Mouse (Mus musculus): ENCODE results near the gene Atxn10. TPM values are rescaled to one million over a fixed set of nuclear protein-coding genes. Genes with fewer than 3 reads are reported as not detected.

Atxn10 gene
- polyA plus RNA-seq, 1 experiment: 274 TPM

GRCm38 (mm10) chr15:85357465-85358225 is 21.6 kb downstream of the Atxn10 start:
- 93% methylated on average over 4 of the region's 4 CpGs for WGBS
- DNase-seq: no peak
- no peak overlapping the region for H3K4me3 ChIP-seq (replicated peaks; ENCODE audit: insufficient read depth, low read depth, low read length)
- H3K27ac ChIP-seq (ENCODE audit: insufficient read depth, low read length): no peak overlapping the region
- TF ChIP-seq CTCF (IDR thresholded peaks at IDR 0.05; ENCODE audit: borderline replicate concordance, insufficient read depth, low read depth, low read length) (no peak), POLR2A (IDR thresholded peaks at IDR 0.05; ENCODE audit: borderline replicate concordance, insufficient read depth, low read length) (no peak)
- no peaks in the 10 kb centered on the region for H3K27me3 ChIP-seq (ENCODE audit: control insufficient read depth, insufficient read depth, low read length)
- H3K4me1 ChIP-seq (ENCODE audit: control insufficient read depth, insufficient read depth, low read length): peaks cover 3% of the 10 kb centered on the region; the same call in 1 of the 2 replicates

- no peak overlapping the region for H3K27ac ChIP-seq (ENCODE audit: insufficient read depth, low read length)
- WGBS: 74% methylated on average over 2 of the region's 2 CpGs
- no peak for TF ChIP-seq POLR2A (IDR thresholded peaks at IDR 0.05; ENCODE audit: borderline replicate concordance, insufficient read depth, low read length)
- TF ChIP-seq CTCF (IDR thresholded peaks at IDR 0.05; ENCODE audit: borderline replicate concordance, insufficient read depth, low read depth, low read length): no peak
- no peaks in the 10 kb centered on the region for H3K27me3 ChIP-seq (ENCODE audit: control insufficient read depth, insufficient read depth, low read length)
- DNase-seq: no peak
- peaks cover 9% of the 10 kb centered on the region; the same call in 1 of the 2 replicates for H3K4me1 ChIP-seq (ENCODE audit: control insufficient read depth, insufficient read depth, low read length)
- H3K4me3 ChIP-seq (replicated peaks; ENCODE audit: insufficient read depth, low read depth, low read length): no peak overlapping the region
Measured at GRCm38 (mm10) chr15:85359483-85359882, 23.4 kb downstream of the Atxn10 start.

GRCm38 (mm10) chr15:85359901-85360300 is 23.9 kb downstream of the Atxn10 start:
- no peak overlapping the region for H3K4me3 ChIP-seq (replicated peaks; ENCODE audit: insufficient read depth, low read depth, low read length)
- WGBS: 79% methylated on average over 4 of the region's 4 CpGs

GRCm38 (mm10) chr15:85364366-85364765 is 28.3 kb downstream of the Atxn10 start:
- DNase-seq: no peak
- Histone ChIP-seq H3K27ac (ENCODE audit: insufficient read depth, low read length) (no peak overlapping the region), H3K4me1 (ENCODE audit: control insufficient read depth, insufficient read depth, low read length) (peaks cover 14% of the 10 kb centered on the region), H3K27me3 (ENCODE audit: control insufficient read depth, insufficient read depth, low read length) (no peaks in the 10 kb centered on the region), H3K4me3 (replicated peaks; ENCODE audit: insufficient read depth, low read depth, low read length) (no peak overlapping the region)
- WGBS: 5% methylated on average over 3 of the region's 3 CpGs
- TF ChIP-seq CTCF (IDR thresholded peaks at IDR 0.05; ENCODE audit: borderline replicate concordance, insufficient read depth, low read depth, low read length) (no peak), POLR2A (IDR thresholded peaks at IDR 0.05; ENCODE audit: borderline replicate concordance, insufficient read depth, low read length) (no peak)

More at GRCm38 (mm10) chr15:85359901-85360300, 23.9 kb downstream of the Atxn10 start:
- Histone ChIP-seq H3K27ac (ENCODE audit: insufficient read depth, low read length) (no peak overlapping the region), H3K27me3 (ENCODE audit: control insufficient read depth, insufficient read depth, low read length) (no peaks in the 10 kb centered on the region), H3K4me1 (ENCODE audit: control insufficient read depth, insufficient read depth, low read length) (peaks cover 10% of the 10 kb centered on the region; the same call in 1 of the 2 replicates)
- DNase-seq: no peak
- no peak for TF ChIP-seq CTCF (IDR thresholded peaks at IDR 0.05; ENCODE audit: borderline replicate concordance, insufficient read depth, low read depth, low read length)
- TF ChIP-seq POLR2A (IDR thresholded peaks at IDR 0.05; ENCODE audit: borderline replicate concordance, insufficient read depth, low read length): no peak

GRCm38 (mm10) chr15:85366938-85367337 is 30.9 kb downstream of the Atxn10 start:
- H3K4me3 ChIP-seq (replicated peaks; ENCODE audit: insufficient read depth, low read depth, low read length): no peak overlapping the region
- WGBS: 60% methylated on average over 5 of the region's 5 CpGs
- no peak overlapping the region for H3K27ac ChIP-seq (ENCODE audit: insufficient read depth, low read length)
- H3K27me3 ChIP-seq (ENCODE audit: control insufficient read depth, insufficient read depth, low read length): no peaks in the 10 kb centered on the region
- H3K4me1 ChIP-seq (ENCODE audit: control insufficient read depth, insufficient read depth, low read length): peaks cover 14% of the 10 kb centered on the region
- no peak for DNase-seq
- no peak for TF ChIP-seq CTCF (IDR thresholded peaks at IDR 0.05; ENCODE audit: borderline replicate concordance, insufficient read depth, low read depth, low read length)
- TF ChIP-seq POLR2A (IDR thresholded peaks at IDR 0.05; ENCODE audit: borderline replicate concordance, insufficient read depth, low read length): no peak

- DNase-seq: no peak
- no peak for TF ChIP-seq POLR2A (IDR thresholded peaks at IDR 0.05; ENCODE audit: borderline replicate concordance, insufficient read depth, low read length)
- H3K4me1 ChIP-seq (ENCODE audit: control insufficient read depth, insufficient read depth, low read length): peaks cover 8% of the 10 kb centered on the region
- no peak overlapping the region for H3K4me3 ChIP-seq (replicated peaks; ENCODE audit: insufficient read depth, low read depth, low read length)
- H3K27ac ChIP-seq (ENCODE audit: insufficient read depth, low read length): no peak overlapping the region
- WGBS: 60% methylated on average over 3 of the region's 3 CpGs
- no peaks in the 10 kb centered on the region for H3K27me3 ChIP-seq (ENCODE audit: control insufficient read depth, insufficient read depth, low read length)
Measured at GRCm38 (mm10) chr15:85369765-85370164, 33.7 kb downstream of the Atxn10 start.

- H3K4me3 ChIP-seq (replicated peaks; ENCODE audit: insufficient read depth, low read depth, low read length): no peak overlapping the region
- no peaks in the 10 kb centered on the region for H3K27me3 ChIP-seq (ENCODE audit: control insufficient read depth, insufficient read depth, low read length)
- H3K4me1 ChIP-seq (ENCODE audit: control insufficient read depth, insufficient read depth, low read length): peaks cover 3% of the 10 kb centered on the region
- no peak overlapping the region for H3K27ac ChIP-seq (ENCODE audit: insufficient read depth, low read length)
- DNase-seq: no peak
- TF ChIP-seq CTCF (IDR thresholded peaks at IDR 0.05; ENCODE audit: borderline replicate concordance, insufficient read depth, low read depth, low read length) (no peak), POLR2A (IDR thresholded peaks at IDR 0.05; ENCODE audit: borderline replicate concordance, insufficient read depth, low read length) (no peak)
Measured at GRCm38 (mm10) chr15:85373125-85373524, 37.1 kb downstream of the Atxn10 start.

GRCm38 (mm10) chr15:85383477-85383876 is 47.4 kb downstream of the Atxn10 start:
- Histone ChIP-seq H3K27me3 (ENCODE audit: control insufficient read depth, insufficient read depth, low read length) (no peaks in the 10 kb centered on the region), H3K4me1 (ENCODE audit: control insufficient read depth, insufficient read depth, low read length) (peaks cover 1% of the 10 kb centered on the region; the same call in 1 of the 2 replicates), H3K4me3 (replicated peaks; ENCODE audit: insufficient read depth, low read depth, low read length) (no peak overlapping the region), H3K27ac (ENCODE audit: insufficient read depth, low read length) (no peak overlapping the region)
- TF ChIP-seq CTCF (IDR thresholded peaks at IDR 0.05; ENCODE audit: borderline replicate concordance, insufficient read depth, low read depth, low read length): no peak
- no peak for TF ChIP-seq POLR2A (IDR thresholded peaks at IDR 0.05; ENCODE audit: borderline replicate concordance, insufficient read depth, low read length)
- WGBS: 84% methylated on average over 9 of the region's 9 CpGs
- no peak for DNase-seq

Data from cerebellum, adult 2 months (tissue).